Mouse (Mus musculus) left cerebral cortex, postnatal 10 days (tissue): Measurements from ENCODE around the gene Sirt5. TPM values are rescaled to one million over a fixed set of nuclear protein-coding genes. Genes with fewer than 3 reads are reported as not detected.

Source experiments
- DNase-seq, 2 experiments: peaks; one replicate each; pipeline ENCODE4 v3.0.0; 2021 to 2022; ENCODE audit warnings: low spot score in 2 of 2, mixed read lengths in 1 of 2; ENCODE audit errors: extremely low spot score in 1 of 2
- intact Hi-C: fragments of 180-260 bp; cut with DNase I; formaldehyde crosslinking; loops from one replicate; pipeline ENCODE4 v1.15.1; 2025
- total RNA-seq, 2 experiments: library from RNA; stranded (reverse); gene quantifications; 2 replicates each; pipeline ENCODE4 v1.2.3; 2021

The Sirt5 gene
- total RNA-seq = 10 to 100 TPM; 14.0 to 15.1 TPM

DNA sequence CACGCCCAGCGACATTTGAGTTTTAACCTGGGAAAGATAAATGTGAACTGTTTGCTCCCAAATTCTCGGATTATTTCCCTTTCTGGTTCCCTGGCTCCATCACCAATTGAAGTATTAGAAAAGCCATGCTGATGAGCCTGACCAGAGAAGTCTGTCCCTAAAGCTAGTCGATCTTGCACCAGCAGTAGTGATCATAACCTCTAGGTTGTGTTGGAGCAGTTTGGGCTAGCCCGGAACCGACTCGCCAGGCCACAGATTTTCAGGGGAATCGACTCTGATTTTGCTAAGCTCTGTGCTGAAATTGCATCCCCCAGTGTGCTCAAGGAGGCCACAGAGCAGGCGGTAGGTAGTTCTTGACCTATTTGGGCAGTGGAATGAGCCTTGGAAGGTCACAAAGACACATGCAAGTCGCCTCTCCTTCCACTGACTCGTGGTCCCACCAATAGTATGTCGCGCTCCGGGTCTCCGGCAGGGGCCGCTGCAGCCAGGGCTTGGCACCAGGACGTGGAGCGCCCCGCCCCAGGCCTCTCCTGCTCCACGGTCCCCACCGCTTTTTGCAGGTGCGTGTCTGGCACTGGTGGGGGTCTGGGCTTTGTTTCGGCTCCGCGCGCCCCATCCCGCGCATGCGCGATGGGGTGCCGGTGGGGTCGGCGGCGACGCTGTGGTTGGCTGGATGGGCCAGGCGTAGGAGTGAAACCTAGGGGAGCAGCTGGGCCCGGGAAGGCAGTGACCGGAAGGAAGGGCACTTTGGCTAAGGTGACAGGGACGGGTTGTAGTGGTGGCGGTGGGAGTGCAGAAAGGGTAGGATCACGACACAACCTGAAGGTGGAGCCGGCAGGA is at the start of gene Sirt5:
Sirt5 (plus strand) TSS at position 512 of the 840 bp plus-strand sequence.
- intact Hi-C loops = no loop called here
- DNase-seq = peak; percentile 70 to 92

DNA sequence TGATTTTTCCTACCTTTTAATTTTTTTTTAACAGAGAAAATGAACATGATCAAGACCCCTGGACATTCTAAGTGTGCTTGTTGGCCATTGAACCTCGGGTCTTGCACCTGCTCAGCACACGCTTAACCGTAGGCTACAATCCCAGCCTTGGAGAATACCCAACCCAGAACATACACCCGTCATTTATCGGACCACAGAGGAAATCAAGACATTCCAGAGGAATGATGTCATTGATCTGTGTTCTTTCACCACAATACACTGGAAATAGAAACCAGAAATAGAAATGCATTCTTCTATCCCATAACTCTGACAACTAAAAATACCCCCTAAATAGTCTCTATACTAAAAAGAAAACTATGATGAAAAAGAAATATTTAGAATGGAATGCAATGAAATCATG is 47.9 kb upstream of the Sirt5 start:
- intact Hi-C loops = no loop called here
- no peak for DNase-seq

- DNase-seq = no peak
- intact Hi-C loops = no loop called here
Observed at GRCm38 (mm10) chr13:43319396-43319795, 45.9 kb upstream of the Sirt5 start.

- intact Hi-C loops = no loop called here
- no peak for DNase-seq
Observed at GRCm38 (mm10) chr13:43321492-43321891, 43.8 kb upstream of the Sirt5 start.

- intact Hi-C loops = no loop called here
Observed at GRCm38 (mm10) chr13:43325427-43325826, 39.9 kb upstream of the Sirt5 start.

GRCm38 (mm10) chr13:43331721-43332444 is 33.4 kb upstream of the Sirt5 start:
- intact Hi-C loops = no loop called here
- no peak for DNase-seq

More at GRCm38 (mm10) chr13:43325427-43325826, 39.9 kb upstream of the Sirt5 start:
- no peak for DNase-seq

DNA sequence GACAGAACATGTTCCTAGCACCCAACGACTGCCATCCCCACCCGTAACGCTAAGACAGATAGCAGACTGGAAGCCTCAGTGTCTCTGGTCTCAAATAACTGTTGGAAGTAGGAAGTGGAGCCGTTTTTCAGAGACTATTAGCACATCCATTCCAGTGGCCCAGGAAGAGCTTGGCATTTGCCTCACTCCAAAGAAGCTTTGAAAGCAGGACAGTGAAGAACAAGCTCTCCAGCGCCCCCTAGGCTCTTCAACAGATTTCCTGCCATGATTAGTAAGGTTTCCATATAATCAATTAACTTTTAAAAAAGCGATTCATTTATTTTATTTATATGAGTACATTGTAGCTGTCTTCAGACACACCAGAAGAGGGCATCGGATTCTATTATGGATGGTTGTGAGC is 32.7 kb upstream of the Sirt5 start:
- intact Hi-C loops = no loop called here
- DNase-seq = no peak

DNA sequence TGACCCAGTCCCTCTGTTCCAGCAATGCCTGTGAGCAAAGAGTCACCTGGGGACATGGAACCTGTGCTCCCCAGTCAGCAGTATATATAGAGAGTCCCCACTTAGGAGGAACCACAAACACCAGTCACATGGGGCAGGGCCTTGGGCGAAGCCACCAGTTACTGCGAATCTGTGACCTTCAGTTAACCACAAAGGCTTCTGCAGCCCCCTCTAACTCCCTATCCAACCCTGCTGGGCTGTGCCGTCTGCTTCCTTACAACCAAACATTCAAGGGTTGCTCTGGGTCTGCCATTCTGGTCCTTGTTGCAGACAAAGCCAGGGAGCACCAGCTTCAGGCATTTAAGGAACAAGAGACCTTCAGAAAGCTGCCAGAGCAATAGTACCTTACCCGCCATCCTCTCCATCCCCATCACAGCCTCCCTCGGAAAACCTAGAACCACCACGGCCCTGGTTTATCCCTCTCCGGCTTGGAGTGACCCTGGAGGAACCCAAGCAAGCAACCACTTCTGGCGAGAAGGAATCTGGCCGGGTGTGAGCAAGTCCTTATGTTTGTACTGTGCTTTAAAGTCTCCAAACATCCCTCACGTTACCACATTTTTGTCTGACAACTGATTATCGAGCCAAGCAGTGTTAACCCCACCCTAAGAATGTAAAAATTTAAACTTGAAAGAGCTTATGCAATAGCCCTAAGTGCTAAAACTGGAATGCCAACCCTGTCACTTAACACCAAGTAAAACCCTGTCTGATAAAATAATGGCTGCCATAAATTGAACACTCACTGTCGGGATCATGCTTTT is 28.7 kb upstream of the Sirt5 start:
- intact Hi-C loops = no loop called here
- no peak for DNase-seq

GRCm38 (mm10) chr13:43338001-43338400 is 27.3 kb upstream of the Sirt5 start:
- no peak for DNase-seq
- intact Hi-C loops = no loop called here

GRCm38 (mm10) chr13:43338632-43339031 is 26.7 kb upstream of the Sirt5 start:
- intact Hi-C loops = no loop called here
- DNase-seq = peak in 1 of 2 experiments; percentile 53

GRCm38 (mm10) chr13:43346825-43347224 is 18.5 kb upstream of the Sirt5 start:
- intact Hi-C loops = no loop called here
- DNase-seq = no peak

DNA sequence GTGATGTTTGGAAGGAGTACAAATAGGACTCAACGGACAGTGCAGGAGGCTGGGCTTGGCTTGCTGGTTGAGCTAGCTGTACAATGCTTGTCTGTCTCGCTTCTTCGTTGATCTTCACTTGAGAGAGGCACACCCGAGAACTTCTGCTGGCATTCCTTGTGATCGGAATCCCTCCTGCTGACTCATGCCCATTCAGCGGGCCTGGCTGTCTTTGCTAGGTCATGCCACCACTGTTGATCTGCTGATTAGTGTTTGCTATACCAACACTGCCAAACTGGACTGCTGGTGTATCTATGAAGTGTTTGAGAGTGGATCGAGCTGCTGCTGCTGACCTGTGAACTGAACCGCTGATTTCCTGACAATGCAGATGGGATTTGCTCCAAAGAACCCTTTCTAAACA is 15.9 kb upstream of the Sirt5 start:
- DNase-seq = no peak
- intact Hi-C loops = no loop called here

DNA sequence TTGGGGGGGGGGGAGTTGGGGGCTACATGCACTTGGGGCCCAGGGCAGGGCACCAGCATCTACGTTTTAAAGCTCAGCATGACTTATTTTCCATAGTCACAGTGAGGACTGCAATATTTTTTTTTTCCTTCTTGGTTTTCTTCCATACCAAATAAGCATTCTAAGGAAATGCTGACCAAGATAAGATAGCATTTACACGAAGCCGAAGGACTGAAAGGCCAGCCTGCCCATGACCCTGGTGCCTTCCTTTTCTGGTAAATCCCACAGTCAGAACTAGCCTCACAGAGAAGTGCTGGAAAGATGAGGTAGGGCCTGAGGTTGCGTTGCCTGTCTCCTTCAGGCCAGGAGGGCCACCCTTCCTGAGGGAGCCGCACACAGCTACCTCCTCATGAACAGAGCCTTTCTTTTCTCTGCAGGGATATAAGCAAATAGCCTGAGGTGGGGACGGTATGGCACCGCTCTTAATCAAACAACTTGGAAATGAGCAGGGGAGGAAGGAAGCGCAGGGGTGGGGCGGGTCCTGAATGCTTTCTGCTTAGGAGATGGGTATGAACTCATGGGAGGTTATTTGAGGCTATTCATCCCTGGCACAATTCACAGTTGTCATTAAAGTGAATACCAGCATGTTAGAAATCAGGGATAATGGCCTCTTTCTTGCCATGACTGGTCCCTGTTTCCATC is 14.7 kb upstream of the Sirt5 start:
- intact Hi-C loops = no loop called here
- no peak for DNase-seq

GRCm38 (mm10) chr13:43353356-43353755 is 11.9 kb upstream of the Sirt5 start:
- intact Hi-C loops = no loop called here
- no peak for DNase-seq

DNA sequence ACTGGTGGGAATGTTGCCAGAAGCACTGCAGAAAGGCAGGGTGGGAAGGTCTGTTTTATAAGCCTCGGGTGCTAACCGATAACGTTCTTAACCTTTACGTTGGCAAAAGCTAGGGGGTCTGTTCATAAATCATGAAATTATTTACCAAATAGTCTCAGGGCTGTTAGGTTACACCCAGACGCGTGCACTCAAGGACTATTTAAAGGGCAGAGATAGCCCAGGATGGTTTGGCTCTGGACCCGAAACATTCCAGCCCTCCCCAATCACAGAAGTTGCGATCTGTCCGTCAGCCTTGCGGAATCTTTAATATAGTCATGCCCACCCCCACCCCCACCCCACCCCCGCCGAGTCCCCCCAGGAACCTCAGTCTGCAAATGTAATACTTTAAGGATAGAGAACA is 10.9 kb upstream of the Sirt5 start:
- DNase-seq = no peak
- intact Hi-C loops = no loop called here

GRCm38 (mm10) chr13:43356346-43357125 is 8.8 kb upstream of the Sirt5 start:
- intact Hi-C loops = no loop called here
- DNase-seq = no peak

DNA sequence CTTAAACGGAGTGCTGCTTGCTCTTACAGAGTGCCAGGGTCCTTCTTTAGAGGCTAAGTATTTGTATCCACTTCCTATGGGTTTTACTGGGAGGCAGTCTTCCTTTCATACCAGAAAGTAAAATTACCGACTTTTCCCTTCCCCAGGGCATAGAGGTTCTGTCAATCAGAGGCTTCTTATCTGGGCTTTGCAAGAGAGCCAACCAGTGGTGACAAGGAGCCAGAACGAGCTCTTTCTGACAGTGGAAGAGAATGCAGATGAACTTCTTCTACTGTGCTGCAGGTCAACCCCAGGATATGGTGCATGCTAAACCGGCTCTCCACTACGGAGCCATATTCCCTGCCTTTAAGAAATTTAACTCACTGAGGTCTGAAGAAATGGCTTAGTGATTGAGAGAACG is 4.8 kb upstream of the Sirt5 start:
- DNase-seq = no peak
- intact Hi-C loops = no loop called here

DNA sequence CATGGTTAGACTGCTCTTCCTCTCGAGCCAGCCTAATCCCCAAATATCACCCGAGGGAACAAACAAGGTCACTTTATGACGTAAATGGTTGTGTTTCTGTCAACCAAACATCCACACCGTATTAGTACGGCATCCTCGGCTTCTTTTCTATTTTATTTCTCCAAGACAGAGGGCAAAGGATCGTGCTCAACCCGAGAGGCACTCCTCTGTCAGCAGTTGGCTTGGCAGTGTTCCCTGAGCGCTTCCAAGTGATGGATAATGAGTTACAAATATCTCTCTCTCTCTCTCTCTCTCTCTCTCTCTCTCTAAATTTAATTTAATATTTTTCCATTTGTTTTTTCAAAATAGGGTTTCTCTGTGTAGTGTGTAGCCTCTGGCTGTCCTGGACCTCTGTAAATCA is 2.9 kb upstream of the Sirt5 start:
- intact Hi-C loops = no loop called here
- DNase-seq = no peak
